Mouse (Mus musculus): ENCODE results near the gene A630089N07Rik.

A630089N07Rik gene

DNA sequence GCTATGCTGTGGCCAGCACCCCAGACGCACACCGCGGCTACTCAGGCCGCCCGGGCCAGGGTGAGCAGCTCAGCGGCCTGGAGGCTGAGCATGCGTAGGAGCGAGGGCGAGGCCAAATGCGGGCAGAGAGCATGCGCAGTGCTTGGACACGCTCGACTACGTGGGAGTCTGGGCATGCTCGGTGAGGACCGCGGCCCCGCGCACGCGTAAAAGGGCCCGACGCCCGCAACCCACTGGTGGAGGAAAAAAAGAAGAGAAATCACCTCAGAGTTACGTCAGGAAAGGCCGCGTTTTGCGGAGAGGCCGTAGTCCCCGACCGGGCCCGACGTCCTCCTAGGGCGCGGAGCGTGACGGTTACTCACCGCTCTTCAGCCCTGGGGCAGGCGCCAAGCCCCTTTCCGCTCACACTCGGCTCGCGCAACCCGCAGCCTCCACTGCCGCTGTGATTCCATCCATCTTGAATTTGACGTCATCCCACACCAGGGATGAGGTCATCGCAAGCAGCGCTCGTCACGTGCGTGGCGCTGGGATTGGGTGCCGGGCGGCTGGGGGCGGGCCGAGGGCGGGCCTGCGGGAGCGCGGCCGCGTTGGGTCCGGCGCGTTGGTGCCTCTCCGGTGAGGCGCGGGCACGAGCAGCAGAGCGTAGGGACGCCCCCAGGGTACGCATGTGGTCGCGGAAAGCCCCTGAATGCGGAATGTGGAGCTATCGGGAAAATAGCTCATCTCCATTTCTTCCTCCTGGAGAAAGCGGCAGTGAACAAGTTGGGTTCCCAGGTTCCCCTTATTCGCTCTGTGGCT lies 119.9 kb downstream of the A630089N07Rik start, which contains the start of the genes C2cd2 and Zbtb21:
Gene C2cd2 (minus strand): TSS at position 448 of the 798 bp plus-strand sequence.
Gene Zbtb21 (minus strand): TSS at position 472 of the 798 bp plus-strand sequence.
- in situ Hi-C loops (cut with MboI, MseI): loop anchor here (5.0 to 10.0 kb wide), 2 partner anchors 35 to 108 kb away; partner anchors contain the start of genes B230307C23Rik and Prdm15

DNA sequence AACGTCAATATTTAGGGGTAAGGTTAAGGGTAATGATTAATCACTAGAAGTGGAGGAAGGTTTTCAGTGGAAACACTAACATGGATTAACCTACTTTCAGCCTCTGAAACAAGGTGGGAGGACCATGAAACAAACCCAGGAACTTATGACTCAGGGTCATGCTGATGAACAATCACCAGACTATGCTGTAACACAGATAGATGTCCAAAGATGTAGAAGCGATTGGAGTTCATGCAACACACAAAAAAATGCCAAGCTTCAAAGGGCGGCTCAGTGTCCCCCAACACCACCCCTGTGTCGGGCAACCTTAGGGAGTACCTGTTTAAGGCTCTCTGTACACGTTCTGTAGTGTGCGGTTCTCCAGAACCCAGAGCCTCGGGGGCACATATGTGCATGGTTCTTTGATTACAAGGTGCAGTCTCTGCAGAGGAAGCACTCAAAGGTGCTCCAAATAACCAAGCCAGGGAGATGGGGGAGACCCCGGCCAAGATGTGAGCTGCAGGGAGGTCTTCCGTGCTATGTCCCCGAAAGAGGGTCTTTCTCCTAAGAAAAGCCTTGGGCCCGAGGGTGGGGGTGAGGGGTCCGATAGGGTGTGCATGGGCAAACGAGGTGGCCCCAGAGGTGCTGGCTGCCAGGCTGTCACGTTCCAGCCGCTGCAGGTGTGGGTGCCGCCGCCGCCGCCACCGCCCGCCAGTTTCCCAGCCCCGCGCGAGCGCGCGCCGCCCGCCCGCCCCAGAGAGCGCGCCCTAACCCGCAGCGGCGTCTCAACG lies 120.7 kb downstream of the A630089N07Rik start:
- in situ Hi-C loops (cut with MboI, MseI): loop anchor here (5.0 to 10.0 kb wide), 2 partner anchors 36 to 107 kb away; partner anchors contain the start of genes B230307C23Rik and Prdm15

DNA sequence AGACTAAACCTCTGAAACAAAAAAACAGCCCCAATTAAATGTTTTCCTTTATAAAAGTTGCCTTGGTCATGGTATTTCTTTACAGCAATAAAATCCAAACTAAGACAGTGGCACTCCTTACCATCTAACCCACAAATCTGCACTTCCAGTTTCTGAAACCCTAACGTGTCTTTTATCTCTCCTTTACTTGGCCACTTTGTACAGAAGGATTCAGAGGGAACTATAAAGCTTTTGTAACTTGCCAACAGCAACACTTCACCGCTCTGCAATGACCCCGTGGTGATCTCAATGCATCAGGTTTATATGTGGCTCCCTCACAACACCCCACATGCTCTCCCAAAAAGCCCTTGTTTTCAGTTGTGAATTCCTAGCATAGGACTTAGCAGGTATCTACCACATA lies 121.9 kb downstream of the A630089N07Rik start:
- in situ Hi-C loops (cut with MboI, MseI): loop anchor here (5.0 to 10.0 kb wide), 2 partner anchors 37 to 106 kb away; partner anchors contain the start of genes B230307C23Rik and Prdm15

DNA sequence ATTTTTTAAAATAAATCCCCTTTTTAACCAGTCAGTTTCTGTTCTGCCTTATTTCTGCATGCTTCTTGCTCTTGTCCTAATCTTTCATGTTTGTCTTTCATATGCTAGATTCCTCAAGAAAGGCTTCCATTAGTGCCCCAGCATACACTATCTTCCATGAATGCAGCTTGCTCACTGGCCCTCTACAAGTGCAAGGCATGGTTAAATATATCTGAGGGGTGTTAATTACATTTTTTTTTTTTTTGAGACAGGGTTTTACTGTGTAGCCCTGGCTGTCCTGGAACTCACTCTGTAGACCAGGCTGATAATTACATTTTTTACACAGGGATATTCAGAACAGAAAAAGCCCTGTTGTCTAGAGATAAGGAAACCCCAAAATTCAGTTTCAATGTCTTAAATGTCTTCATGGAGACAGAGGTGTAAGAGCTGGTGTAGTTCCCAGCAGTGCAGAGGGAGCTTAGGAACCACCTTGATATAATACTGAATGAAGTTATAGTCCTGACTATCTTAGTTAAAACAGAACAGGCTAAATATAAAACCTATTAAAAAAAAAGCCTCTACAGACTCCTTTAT lies 123.8 kb downstream of the A630089N07Rik start:
- in situ Hi-C loops (cut with MboI, MseI): no loop called here

DNA sequence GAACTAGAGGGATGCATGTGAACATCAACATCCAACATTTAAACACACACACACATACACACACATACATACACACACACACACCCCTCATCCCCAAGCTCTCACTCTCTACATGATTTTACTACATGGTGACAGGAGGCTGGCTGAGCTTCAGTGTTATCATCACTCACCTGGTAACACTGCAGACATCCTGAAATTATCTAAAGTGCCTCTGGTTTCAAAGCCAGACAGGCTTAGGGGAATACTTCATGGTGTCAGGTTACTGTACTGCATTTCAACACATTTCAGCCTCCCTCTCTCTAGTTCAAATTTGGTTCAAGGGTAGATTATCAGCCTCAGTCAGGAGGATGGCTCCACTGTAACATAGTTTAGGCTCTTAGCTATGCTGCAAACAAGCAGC lies 124.6 kb downstream of the A630089N07Rik start:
- in situ Hi-C loops (cut with MboI, MseI): no loop called here

DNA sequence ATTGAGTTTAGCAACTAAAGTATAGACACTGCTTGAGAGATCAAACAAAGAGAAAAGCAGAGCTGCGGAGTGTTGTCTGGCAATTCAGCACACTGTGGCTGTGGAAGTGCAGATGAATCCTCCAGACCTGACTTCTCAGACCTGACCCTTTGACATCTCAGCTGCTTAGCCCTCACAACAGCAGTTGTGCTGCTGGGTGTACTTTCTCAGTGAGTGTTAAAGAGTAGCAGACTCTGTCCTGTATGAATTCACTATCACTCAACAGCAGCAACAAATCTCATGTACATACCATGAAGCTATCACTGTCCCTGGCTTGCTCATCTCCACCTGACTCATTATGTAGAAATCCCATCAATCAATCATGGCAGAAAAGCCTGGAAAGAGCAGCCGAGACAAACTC lies 126.2 kb downstream of the A630089N07Rik start:
- in situ Hi-C loops (cut with MboI, MseI): no loop called here

DNA sequence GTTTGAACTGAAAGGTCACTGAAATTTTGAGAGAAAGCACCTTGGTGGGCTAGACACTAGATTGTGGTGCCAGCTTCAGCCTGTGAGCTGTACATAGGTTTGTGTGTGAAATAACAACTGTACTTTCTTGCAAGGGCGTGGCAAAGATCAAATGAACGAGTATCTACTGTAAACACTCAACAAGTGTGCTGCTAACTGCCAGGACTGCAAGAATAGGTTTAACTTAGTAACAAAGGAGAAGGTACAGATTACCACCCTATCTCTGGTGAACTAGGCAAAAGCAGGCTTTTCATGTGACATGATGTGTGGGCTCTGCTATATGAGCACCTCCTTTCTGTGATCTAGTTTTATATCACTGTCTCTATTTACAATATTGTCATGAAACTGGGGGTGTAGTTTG lies 128.9 kb downstream of the A630089N07Rik start:
- in situ Hi-C loops (cut with MboI, MseI): no loop called here

DNA sequence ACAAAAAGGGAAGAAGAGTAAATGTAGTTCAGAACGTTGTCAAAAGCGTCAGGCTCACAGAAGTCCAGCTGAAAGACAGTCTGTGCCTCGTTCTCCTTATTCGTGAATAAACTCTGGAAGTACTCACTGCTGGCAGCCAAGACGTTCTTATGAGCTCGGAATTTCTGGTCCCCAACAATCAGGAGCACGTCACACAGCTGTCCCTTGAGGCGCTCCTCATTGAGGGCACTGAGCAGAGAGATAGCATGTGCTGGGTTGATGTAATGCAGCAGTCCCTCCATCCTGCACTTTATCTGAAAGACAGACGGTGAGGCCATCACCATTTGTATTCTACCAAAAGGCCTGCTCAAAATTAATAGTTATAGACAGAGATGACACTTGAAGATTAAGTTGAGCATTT lies 129.4 kb downstream of the A630089N07Rik start:
- in situ Hi-C loops (cut with MboI, MseI): no loop called here

DNA sequence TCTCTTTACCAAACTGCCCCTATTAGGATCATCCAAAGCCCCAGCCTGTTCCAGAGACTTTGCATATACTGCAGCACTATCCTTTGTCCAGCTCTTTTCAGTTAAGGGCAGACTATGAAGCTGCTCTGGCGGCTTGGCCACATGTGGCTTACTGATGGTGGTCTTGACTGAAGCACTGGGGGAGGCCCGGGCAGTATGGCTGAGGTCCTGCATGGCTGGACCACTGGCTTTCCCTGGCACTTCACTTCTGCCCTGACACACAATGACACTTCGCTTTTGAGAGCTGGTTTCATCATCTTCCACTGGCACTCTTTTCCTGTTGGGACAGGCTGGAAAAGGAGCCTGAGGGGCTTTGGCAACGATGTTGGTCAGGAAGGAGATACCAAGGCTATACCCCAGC lies 129.9 kb downstream of the A630089N07Rik start:
- in situ Hi-C loops (cut with MboI, MseI): no loop called here

All from T-helper 2 cell (primary cell).